Mouse (Mus musculus) kidney, postnatal 10 days (tissue): ENCODE results near the gene Btbd9.

Source experiments
- DNase-seq: peaks from one replicate; pipeline ENCODE4 v3.0.0; 2021; ENCODE audit warnings: mixed read lengths

Btbd9 gene

DNA sequence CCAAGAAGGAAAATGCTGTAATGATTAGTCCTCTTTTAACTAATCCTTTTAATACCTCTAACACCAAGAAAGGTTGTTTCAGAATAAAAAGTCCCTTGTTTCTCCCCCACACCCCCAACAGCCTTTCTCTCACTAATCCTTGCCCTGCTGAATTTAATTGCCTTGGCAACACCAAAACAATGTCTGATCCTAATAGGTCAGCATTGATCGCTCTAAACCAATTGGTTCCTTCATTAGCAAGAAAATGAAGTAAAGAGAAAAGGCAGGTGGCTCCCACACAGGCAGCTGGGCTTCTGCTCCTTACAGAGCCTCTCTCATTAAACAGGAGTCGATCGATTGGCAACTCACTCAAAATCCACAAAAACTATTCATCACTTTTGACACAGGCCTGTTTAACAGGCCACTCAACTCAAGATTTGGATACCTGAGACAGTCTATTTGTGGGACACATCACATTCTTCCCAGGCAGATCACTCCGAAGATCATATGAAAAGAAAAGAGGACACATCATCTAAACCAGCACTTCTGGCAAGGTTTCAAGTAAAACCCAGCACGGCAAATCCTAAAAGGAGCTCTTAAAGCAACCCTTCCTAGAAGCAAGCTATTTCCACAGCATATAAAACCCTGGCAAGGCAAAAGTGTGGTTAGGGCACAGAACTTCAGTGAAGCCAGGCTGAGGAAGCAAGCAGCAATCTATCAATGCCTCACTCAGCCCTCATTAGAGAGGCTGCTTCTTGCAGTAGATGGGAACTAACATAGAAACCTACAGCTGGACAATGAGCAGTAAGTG is 197.9 kb downstream of the Btbd9 start:
- no peak for DNase-seq

DNA sequence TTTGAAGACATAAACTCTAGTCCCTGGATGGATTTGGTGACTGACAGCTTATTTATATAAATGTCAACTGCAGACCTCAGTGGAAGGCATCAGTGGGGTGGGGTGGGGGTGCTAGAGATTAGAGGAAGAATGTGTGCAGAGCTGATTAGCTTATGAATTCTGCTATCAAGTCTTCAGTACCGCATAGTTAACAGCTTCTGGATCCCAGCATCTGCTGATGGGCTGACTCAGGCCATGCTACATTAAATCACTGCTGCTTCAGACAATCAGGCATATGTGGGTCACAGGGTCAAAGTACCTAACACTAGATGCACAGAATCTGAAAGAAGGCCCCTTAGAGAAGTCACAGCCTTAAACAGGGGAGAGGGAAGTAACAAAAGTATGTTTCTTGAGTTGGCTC is 198.5 kb downstream of the Btbd9 start:
- no peak for DNase-seq

DNA sequence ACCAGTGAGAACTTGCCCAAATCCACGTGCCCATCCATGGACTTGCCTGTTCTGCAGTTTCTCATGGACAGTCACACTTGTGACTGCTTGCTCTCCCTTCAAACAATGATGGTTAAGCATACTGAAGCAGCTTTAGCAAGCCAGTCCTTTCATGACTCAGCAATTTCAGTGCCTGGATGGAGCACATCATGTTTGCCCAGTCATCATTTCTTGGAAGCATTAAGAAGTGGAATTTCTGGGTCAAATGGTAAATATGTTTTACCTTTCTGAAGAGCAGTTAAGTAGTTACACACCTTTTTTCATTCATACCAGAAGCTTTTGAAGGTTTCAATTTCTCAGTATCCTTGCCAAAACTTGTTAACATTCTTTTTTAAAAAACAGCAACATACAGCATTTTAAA is 201.2 kb downstream of the Btbd9 start:
- no peak for DNase-seq

DNA sequence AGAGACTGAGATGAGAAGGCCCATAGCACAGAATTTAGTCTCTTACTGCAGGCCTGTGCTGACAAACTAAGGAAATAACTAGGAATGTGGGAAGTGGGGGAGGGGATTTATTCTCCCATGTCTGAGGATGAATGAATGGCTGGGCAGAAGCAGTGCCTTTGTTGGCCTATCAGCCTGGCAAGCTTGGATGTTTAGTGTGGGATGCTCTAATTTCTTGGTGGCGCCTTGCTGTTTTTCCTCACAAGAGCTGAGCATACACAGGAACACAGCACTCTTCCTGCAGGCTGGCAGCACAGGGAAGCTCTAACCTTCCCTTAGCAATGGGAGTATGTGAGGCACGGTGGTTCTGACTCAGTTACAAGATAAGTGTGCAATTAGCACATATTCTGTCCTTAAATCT is 207.7 kb downstream of the Btbd9 start:
- DNase-seq: no peak

DNA sequence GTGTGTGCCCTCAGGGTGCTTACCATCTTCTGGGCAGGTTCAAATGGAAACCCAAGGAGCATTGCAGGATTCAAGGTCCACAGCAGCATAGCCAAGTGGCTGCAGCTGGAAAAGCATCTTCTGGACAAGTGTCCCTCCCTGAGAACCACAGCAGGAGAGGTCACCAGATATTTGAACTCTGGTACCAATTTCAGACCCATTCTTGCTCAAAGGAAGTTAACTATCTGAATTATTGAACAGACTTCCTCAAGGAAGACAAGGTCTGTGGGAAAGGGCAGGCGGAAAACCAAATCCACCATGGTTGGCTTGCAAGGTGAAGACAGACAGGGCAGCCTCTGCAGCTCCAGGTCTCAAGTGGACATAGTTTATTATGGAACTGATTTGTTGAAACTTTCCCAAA is 211.6 kb downstream of the Btbd9 start:
- no peak for DNase-seq

DNA sequence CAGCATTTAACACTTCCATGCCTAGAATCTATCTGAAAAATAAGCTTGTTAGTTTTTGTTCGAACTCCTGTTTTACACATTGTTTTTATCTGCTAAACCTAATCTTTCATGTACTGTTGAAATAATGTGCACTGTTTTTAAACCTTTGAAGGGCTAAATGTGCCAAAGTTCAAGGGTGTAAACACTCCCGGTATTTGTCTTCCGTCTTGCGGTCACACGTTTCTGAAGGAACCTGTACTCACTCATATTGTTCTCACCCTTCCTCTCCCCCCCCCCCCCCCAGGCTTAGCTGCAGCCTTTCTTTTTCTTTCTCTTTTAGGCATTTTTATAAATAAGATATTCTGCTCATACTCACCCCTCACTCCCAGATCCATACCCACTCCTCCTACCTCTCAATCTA is 212.9 kb downstream of the Btbd9 start:
- no peak for DNase-seq

DNA sequence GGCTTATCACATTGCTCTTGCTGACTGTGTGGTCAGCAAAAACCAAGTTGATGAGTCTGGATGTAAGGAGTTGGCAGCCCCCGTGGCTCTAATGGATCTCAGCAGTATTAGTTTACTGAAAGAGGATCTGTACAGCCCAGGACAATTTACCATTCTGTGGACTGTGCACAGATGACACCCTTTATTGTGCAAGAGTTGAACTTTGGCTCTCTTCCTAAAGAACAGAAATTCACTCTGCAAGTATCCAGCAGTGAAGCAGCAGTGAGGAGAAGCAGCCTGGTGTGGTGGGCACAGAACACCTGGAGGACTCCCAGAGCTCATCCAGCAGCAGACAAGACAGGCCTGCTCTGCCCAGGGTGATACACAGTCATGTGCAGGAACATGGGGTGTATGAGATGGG is 215.6 kb downstream of the Btbd9 start:
- no peak for DNase-seq

DNA sequence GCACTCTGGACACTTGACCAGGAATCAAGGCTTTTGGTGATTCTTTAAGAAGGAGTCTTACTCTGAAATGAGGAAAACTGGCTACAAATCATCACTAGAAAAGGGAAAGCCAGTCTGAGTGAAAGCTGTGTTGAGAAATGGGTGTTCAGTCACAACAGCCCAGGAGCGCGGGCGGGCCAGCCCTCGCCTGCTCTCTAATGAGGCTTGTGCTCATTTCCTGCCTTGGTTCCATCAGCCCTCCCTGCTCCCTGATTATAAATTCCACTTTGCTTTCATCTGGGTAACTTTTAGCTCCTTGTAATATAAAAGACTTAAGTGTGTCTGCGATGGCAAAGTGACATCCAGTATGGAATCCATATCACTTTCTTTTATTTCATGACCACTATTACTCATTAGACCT is 216.9 kb downstream of the Btbd9 start:
- peak; percentile 51 for DNase-seq

DNA sequence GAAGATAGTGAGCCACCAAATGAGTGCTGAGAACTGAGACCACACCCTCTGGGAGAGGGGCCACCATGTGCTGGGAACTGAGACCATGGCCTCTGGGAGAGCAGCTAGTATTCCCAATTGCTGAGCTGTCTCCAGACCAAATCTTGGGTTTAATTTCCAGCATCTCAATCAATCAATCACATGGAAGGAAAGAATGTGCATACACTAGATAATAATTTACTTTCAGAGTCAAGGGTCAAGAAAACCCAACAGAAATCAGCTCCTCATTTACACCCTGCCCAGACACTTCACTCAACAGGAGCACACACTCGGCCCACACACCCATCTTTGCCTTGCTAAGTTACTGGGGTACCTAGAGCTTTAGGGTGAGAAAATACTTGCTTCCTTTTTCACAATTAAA is 220.9 kb downstream of the Btbd9 start:
- DNase-seq: no peak

DNA sequence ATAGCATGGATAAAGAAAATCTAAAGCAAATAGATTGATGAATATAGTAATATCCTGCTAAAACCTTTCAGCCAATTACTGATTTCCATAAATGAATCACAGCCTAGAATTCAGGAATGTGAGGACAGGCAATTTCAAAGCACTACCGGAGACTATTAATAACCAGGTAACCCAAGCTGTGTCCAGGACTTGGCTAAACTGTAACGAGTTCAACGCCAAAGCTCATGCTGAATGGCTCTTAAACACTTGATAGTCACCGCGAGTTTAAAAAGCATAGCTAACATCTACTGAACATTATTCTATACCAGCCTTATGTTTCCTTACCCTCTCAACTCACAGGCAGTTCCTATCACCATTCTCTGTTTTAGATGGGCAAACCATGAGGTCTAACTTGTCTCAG is 221.9 kb downstream of the Btbd9 start:
- no peak for DNase-seq

DNA sequence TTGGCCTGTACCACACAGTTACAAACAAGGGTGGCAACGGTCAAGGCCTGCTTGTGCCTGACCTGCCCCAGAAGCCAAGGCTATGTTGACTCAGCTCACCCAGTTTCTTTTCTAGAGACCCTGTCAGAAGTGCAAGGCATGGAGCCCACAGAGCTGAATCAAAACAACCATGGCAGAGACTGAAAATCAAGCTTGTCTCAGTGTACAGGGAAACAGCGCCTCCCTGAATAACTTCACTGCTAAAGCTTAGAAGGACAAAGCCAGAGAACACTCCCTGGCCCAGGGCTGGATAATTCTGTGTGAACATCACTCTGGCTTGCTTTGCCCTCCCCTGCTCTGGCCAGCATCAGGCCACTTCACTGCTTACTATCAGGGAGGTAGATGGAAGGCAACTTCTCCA is 228.3 kb downstream of the Btbd9 start:
- DNase-seq: no peak

DNA sequence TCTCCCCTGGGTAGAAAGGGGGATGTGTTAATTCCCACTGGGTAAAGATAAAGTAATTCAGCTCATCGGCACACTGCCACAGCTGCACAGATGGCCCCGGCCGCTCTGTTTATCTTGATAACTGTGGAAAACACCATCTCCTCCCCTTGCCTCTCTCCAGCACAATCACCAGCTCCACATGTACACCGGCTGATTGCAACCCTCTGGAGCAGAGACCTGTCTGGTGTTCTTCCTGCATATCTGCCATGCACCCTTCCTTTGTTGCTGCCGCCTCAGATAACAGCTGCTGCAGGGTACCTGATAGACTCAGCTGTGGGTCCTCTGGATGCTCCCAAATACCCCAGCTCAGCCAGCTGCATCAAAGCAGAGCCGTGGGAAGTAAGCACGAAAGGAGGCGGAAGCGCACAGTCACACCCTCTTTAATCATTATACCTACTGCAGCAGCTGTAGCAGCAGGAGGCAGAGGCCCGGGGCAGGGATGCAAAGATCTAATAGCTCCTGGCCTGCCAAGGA is 229.1 kb downstream of the Btbd9 start:
- DNase-seq: peak; percentile 43

DNA sequence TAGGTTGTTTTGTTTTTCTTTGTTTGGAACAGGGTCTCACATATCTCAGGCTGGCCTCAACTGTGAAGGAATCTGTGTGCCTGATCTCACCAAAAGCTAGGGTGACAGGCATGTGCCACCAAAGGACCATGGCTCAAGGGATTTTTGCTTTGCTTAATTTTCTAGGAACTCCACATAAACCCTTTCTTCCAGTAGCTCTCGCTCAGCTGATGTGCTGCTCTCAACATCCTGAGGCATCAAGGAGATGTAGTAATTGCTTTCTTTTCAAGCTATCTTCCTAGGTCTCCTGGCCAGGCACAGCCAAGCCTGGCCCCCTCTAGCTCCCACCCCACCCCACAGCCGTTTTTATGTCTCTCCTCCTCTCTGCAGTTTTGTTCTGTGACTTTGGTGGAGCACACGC is 231.3 kb downstream of the Btbd9 start:
- DNase-seq: no peak

DNA sequence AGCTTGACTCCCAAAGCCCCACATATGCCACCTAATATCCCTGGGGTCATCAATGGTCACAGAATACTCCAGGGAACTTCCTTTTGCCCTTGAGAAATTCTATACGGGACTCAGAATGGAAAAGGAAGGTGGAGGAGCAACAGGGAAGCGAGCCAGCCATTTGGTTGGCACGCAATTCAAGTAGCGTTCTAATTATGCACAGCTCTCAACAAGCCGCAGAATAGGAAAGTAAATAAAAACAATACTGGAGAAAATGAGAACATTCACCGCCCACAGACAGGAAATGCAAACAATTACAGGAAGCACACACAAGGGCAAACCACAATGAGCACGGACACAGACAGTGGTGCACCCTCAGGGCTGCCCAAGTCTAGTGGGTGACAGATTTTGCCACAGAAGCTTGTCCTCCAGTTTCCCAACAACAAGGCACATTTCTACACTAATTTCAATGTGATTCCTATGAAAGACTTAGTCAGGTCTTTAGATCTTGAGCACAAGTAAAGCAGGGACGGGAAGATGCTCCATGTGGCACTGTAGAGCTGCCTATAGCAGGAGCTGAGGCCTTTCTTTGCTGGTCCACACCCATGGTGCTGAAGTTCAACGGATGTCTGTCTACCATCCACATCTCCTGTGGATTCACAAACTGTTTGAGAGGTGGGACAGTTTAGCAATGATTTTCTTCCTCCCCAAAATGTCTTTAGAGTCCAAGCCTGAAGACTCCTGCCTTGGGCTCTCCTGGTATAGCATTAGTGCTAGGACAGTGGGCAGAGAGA is 232.4 kb downstream of the Btbd9 start:
- no peak for DNase-seq

DNA sequence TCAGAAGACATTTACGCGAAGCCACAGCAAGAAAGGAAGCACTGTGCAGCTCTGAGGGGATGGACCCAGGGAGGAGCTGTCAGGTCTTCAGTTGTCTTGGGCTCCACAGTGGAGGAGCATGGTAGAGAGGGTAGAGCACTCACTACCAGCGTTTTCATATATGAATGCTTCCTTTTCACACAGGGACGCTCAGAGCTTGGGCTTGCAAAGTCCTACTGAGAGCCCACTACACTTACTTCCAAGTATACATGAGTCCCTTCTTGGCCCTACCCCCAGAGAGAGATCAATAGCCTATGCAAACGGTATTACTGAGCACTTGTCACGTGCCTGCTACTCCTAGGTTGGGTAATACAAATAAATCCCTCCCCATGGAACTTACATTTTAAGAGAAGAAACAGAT is 234.7 kb downstream of the Btbd9 start:
- DNase-seq: no peak

DNA sequence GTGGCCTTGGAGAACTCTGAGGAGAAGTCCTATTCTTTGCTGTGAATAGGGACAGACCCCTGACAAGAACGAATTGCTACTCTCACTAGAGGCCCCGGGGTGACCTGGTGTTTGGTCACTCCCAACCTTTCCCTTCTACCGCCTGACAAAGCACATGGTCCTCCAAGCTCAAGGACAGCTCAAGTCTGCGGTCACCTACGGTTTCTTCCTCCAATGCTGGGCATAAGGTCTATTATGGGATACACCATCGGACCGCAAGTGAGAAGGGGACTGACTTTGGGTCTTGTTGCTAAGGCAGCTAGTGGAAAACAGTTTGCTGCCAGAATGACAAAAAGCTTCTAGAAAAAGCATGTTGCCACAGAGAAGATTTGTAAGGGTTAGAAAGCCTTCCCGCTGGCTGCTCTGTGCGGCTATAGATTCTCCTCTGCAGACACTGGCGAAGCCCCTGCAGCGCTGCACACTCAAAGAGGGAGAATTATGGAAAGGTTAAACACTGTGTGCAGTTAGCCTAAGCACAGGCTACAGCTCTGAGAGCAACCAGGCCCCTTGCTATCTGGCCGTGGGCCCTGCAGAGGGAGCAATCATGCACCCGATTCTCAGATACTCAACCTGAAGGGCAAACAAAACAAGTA is 235.7 kb downstream of the Btbd9 start:
- no peak for DNase-seq

DNA sequence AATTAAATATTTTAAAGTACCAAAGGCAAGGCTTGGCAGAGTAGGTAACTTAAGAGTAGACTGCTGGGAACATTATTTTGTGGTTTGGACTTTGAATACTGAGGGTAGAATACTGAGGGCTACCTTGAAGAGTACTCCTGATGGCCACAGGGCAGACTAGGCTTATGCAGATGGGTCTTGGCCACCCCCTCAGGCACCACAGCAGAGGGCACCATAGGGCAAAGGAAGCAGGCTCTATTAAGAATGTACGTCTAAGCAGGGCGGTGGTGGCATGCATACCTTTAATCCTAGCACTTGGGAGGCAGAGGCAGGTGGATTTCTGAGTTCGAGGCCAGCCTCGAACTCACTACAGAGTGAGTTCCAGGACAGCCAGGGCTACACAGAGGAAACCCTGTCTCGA is 237.0 kb downstream of the Btbd9 start:
- DNase-seq: no peak

DNA sequence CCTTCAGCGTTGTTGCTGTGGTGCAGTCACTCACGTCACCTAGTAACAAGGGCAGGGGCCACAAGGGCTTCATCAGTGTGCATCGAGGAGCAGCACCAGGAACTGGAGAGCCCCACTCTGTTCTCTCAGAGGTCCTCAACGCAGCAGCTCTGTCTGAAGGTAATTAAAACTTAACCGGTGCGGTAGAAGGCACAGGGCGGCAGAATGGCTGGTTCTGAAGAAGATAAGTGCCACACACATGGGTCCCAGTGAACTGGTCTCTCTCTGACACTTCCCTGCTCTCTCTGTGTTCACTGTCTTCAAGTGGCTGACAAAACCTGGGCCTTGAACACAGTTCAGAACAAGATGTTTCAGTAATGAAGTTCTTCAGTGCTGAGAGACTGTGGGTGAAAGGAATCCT is 239.5 kb downstream of the Btbd9 start:
- no peak for DNase-seq

DNA sequence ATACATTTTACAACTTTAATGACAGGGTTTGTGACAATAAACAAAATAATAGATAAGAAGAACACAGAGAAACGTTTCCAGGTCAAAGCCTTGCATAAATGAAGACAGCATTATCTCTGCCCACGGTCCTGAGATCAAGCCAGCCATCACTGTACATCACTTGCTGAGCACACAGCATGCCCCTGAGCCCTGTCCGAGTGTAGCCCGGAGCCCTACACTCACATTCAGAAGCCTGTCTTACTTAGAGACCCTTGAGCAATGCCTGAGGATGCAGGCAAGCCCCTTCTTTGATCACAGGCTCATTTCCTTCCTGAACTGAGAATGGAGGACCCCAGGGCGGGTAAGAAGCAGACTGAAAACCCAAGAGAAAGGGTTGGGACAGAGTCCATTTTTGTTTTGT is 240.0 kb downstream of the Btbd9 start:
- no peak for DNase-seq

DNA sequence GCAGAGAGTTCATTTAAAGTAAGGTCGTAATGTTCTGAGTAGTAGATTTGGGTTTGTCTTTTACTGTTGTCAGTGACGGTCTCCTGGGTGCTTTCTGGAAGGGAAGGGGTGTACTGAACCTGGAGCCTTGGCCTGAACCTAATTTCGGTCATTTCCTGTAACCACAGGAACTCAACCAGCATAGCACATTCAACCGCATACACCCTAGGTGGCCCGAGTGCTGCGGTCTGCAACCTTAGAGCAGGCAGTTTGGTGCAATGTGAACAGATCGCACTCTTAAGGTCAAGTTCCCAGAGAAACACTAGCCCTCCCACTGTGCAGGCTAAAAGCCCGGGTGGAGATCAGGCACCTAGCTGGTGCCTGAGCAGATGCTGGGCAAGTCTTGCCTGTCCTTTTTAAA is 240.5 kb downstream of the Btbd9 start:
- no peak for DNase-seq

DNA sequence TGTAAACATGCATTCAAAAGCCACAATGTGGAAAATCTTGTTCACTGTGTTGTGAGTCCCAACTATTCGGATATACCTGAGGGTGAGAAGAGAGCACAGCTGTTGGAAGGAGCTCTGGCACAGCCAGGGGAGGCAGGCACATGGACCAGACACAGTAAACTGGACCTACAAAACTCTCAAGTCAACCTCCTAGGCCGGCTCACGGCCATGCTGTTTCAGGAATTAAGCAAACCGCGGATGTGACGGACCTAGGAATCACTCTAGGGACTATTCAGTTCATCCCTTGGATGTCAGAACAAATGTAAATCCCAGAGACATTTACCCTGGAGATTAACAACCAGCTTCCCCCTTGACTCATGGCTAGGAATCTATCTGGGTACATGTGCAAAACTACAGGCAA is 242.0 kb downstream of the Btbd9 start:
- DNase-seq: no peak

DNA sequence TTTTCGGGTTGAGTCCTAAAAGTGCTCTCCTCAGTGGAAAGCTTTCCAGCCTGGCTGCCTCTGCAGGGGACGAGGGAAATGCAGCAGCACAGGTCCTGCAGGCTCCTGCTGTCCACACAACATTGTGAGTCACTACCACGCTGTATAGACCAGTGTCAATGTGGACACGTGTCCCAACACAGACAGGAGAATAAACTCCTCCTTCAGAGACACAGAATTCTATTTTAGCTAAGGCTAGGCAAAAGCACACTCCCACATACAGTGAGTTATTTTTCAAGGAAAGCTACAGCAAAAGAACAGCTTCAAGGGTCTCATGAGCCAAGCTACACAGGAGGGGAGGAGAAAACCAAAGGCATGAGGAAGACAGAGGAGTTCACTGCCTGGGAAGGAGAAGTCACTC is 243.2 kb downstream of the Btbd9 start:
- DNase-seq: no peak

DNA sequence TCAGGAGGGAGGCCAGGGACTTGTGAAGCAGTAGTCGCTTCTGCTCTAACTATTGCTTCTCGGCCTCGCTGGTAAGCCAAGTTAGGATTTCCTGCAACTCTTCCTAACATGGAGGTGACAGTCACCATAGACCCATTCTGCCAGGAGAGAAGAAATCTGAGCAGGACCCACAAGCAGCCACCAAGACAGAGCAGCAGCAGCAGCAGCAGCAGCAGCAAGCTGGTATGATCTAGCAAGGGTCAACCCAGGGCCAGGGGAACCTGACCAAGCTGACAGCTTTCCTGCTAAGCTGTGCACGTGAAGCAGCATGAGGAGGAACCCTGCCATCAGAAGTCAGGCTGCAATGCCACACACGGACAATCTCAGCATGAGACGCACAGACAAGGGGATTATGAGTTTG is 244.9 kb downstream of the Btbd9 start:
- DNase-seq: no peak

DNA sequence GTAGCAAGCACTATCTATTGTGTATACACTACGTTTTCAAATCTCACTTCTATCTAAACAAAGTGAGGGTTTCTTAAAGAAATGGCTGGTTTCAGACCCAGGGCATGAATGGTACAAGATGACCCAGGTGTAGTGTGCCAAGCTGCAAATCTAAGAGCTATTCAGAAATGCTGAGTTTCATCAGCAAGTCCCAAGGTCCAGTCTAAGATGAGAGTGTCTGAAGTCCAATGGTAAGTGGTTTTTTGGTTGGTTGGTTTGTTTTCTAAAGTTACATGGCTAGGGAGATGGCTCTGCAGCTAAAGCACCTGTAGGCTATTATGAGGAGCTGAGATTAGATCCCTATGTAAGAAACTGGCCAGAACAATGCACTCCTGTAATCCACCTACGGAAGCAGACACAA is 246.8 kb downstream of the Btbd9 start:
- DNase-seq: no peak
